Comparison of ENCODE assay signal across 8 mouse cellular contexts in genomic region chr5:129590915-129591314, GRCm38 (mm10). TPM values are rescaled to one million over a fixed set of nuclear protein-coding genes. Genes with fewer than 3 reads are reported as not detected.
DNase-seq lines count a peak whose midpoint lies in the region; ATAC-seq and TF ChIP-seq lines count a peak whose summit lies in the region.

No protein-coding gene starts in this region.

- H3K27ac ChIP-seq in forebrain, postnatal 0 days (ENCODE audit: low read depth, low read length): no peak overlapping the region
- no peak overlapping the region for H3K27ac ChIP-seq in kidney, adult 2 months (ENCODE audit: insufficient read depth, low read depth, low read length)

- 0 out of 2 replicates have a peak overlapping the region, but pooled peaks have one; percentile 14 for H3K9ac ChIP-seq in forebrain, postnatal 0 days

- 0 out of 2 replicates have a peak, but pooled peaks cover 10% of the 10 kb centered on the region for H3K4me1 ChIP-seq in forebrain, postnatal 0 days (ENCODE audit: insufficient read depth)
- no peaks in the 10 kb centered on the region for H3K4me1 ChIP-seq in kidney, adult 2 months (ENCODE audit: control insufficient read depth, insufficient read depth, low read length)

- peak; percentile 28 for ATAC-seq in forebrain, postnatal 0 days
- no peak for ATAC-seq in inflammation-experienced regulatory T-cells, adult 6 months

- peaks cover 8% of the 10 kb centered on the region; the same call in 1 of the 2 replicates for H3K36me3 ChIP-seq in forebrain, postnatal 0 days (ENCODE audit: insufficient read depth)
- H3K36me3 ChIP-seq in kidney, adult 2 months (ENCODE audit: control insufficient read depth, insufficient read depth, low read length): no peaks in the 10 kb centered on the region

- no peak for TF ChIP-seq POLR2A in kidney, adult 2 months (IDR thresholded peaks at IDR 0.05; ENCODE audit: low read depth, low read length)

- peak; percentile 55 to 59 for DNase-seq in frontal cortex, postnatal 36 days (ENCODE audit: low spot score in 2 of 2)
- DNase-seq in frontal cortex, adult 2 months (ENCODE audit: extremely low spot score in 1 of 2, low spot score in 1 of 2): no peak
- DNase-seq in brain, adult 2 months (ENCODE audit: low read depth, low spot score): peak; percentile 84
- DNase-seq in forebrain, postnatal 0 days: peak; percentile 55
- DNase-seq in neural tube, embryonic 10.5 days (ENCODE audit: extremely low spot score, low spot score): peak; percentile 24
- no peak for DNase-seq in adrenal gland, postnatal 4 days (ENCODE audit: low spot score in 2 of 2)
- no peak for DNase-seq in kidney, adult 2 months

- WGBS in forebrain, postnatal 0 days: 8% methylated on average over 11 of the region's 11 CpGs
- 25% methylated on average over 11 of the region's 11 CpGs for WGBS in kidney, adult 2 months

- peak overlapping the region; percentile 36 for H3K4me2 ChIP-seq in forebrain, postnatal 0 days (ENCODE audit: low read depth)

- no peaks in the 10 kb centered on the region for H3K27me3 ChIP-seq in forebrain, postnatal 0 days (ENCODE audit: insufficient read depth, low read length)
- no peaks in the 10 kb centered on the region for H3K27me3 ChIP-seq in kidney, adult 2 months (replicated peaks; ENCODE audit: control insufficient read depth, insufficient read depth, low read length)

- no peak overlapping the region for H3K4me3 ChIP-seq in forebrain, postnatal 0 days (ENCODE audit: low read depth, low read length)
- H3K4me3 ChIP-seq in kidney, adult 2 months (ENCODE audit: insufficient read depth, low read depth, low read length): no peak overlapping the region

- TF ChIP-seq CTCF in forebrain, postnatal 0 days (IDR thresholded peaks at IDR 0.05; ENCODE audit: low read depth): no peak
- no peak for TF ChIP-seq CTCF in kidney, adult 2 months (conservative IDR thresholded peaks at IDR 0.05; ENCODE audit: insufficient read depth, insufficient read length, low read depth, low read length)

- H3K9me3 ChIP-seq in forebrain, postnatal 0 days (ENCODE audit: low read length): no peaks in the 10 kb centered on the region

RNA-seq across cellular contexts. Expression of gene Mmp17, which starts 6.9 kb away (rescaled TPM):
- 57.6 and 68.4 TPM in 2 replicates for polyA plus RNA-seq in frontal cortex, adult 2 months (2012; rRNA removed)
- 27.4 and 30.9 TPM in 2 replicates for total RNA-seq in forebrain, postnatal 0 days (2014; rRNA removed)
- 11.9 and 13.9 TPM in 2 replicates for polyA plus RNA-seq in forebrain, postnatal 0 days (2015; fragmentation: Nextera tagmentation; extraction: Ambion mirVana)
- polyA plus RNA-seq in inflammation-experienced regulatory T-cells, adult 6 months (2017; shearing (Covaris generic)): under 1 TPM in 1 of 3 experiments, not detected in 2; 0.08 TPM
- total RNA-seq in adrenal gland, postnatal 4 days (2021): 1 to 10 TPM; 1.5 to 1.9 TPM
- 1.6 and 2.5 TPM in 2 replicates for polyA plus RNA-seq in kidney, adult 2 months (2012; rRNA removed)

Comparison
In these comparisons a context has a peak if more than half of its experiments do, and no peak if none do; other contexts are left out.
1. DNase-seq: peak in frontal cortex, postnatal 36 days (2 of 2), brain, adult 2 months (single experiment), forebrain, postnatal 0 days (single experiment) and neural tube, embryonic 10.5 days (single experiment); none in frontal cortex, adult 2 months (0 of 2), adrenal gland, postnatal 4 days (0 of 2) and kidney, adult 2 months (single experiment).